Mouse (Mus musculus): ENCODE results near the gene Pced1b. TPM values are rescaled to one million over a fixed set of nuclear protein-coding genes. Genes with fewer than 3 reads are reported as not detected.

Pced1b gene
- polyA plus RNA-seq, 1 experiment from 2014 or later = 5.7 TPM

DNA sequence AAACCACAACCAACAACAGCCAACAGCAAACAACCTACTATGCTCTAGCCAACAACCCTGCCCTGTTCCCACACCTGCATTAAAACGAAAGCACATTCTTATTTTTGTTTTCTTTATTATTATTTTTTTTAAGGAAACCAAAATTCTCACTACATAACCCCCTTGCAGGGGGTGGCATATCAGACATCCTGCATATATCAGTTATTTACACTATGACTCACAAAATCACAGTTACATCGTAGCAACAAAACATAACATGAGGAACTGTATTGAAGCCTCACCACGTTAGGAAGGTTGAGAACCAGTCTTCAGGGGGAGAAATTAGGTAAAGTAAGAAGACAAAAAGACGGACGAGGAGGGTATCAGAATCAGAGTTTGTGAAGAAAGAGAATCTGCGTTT, 159.2 kb downstream of the Pced1b start:
- ATAC-seq (replicated peaks; ENCODE audit: low FRiP score, low TSS enrichment, low read depth) (no peak), DNase-seq (ENCODE audit: low spot score) (no peak)
- 85% methylated on average over 6 of the region's 6 CpGs for WGBS
- no peaks in the 10 kb centered on the region for H3K36me3 ChIP-seq (ENCODE audit: control insufficient read depth, insufficient read depth, low read length)
- H3K9me3 ChIP-seq (ENCODE audit: control insufficient read depth, low read length) = no peaks in the 10 kb centered on the region
- H3K4me1 ChIP-seq (replicated peaks; ENCODE audit: control insufficient read depth, insufficient read depth, low read length) = 0 out of 2 replicates have a peak, but pooled peaks cover 2% of the 10 kb centered on the region
- H3K27me3 ChIP-seq (replicated peaks; ENCODE audit: control insufficient read depth, insufficient read depth, low read length) = no peaks in the 10 kb centered on the region
- no peak overlapping the region for H3K4me2 ChIP-seq (ENCODE audit: low read length)
- H3K4me3 ChIP-seq (ENCODE audit: low read depth, low read length) = no peak overlapping the region
- H3K9ac ChIP-seq (ENCODE audit: low read length) = no peak overlapping the region
- no peak overlapping the region for H3K27ac ChIP-seq (ENCODE audit: low read depth)

DNA sequence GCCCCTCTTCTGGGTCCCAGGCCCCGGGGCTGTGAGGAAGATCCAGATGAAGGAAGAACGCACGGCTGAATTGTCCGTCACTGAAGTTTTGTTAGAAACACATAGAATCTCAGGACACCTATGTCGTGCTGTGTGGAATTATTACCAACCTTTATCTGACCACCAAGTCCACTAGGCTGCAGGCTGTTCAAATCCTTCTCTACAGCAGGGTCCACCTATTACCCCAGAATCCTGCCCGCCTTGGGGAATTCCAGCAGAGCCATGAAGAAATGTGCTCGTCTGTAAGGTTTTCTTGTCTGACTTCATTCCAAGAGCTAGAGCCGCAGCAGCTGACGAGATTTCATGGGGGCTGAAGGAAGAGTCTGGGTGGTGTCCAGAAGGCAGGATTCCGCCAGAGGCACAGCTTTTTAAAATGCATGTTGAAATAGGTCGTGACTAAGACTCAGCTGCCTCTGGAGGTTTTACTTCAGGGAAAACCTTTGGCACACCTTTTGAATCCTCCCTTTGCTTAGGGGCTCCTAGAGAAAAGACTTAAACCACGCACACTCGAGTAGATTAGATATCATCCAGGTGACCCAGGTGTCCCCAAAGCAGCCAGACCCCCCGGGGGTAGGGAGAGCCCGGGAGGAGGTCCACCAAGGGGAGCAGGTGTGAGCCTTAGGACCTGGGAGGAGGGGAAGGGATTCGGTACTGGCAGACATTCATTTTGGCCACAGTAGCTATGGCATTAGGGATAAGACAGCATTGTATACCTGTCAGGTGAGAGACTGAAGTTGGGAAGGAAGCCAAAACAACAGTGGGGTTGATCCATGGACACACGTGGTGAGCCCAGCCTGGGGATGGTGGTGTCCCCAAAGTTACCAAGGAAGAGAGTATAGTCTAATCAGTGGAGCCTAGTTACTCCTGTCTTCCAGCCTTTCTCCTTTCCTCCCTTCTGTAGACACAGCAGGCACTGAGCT, 160.9 kb downstream of the Pced1b start:
- Histone ChIP-seq H3K4me2 (ENCODE audit: low read length) (no peak overlapping the region), H3K4me1 (replicated peaks; ENCODE audit: control insufficient read depth, insufficient read depth, low read length) (0 out of 2 replicates have a peak, but pooled peaks cover 2% of the 10 kb centered on the region), H3K36me3 (ENCODE audit: control insufficient read depth, insufficient read depth, low read length) (no peaks in the 10 kb centered on the region), H3K9ac (ENCODE audit: low read length) (no peak overlapping the region), H3K27me3 (replicated peaks; ENCODE audit: control insufficient read depth, insufficient read depth, low read length) (no peaks in the 10 kb centered on the region), H3K9me3 (ENCODE audit: control insufficient read depth, low read length) (no peaks in the 10 kb centered on the region), H3K4me3 (ENCODE audit: low read depth, low read length) (no peak overlapping the region), H3K27ac (ENCODE audit: low read depth) (no peak overlapping the region)
- no peak for DNase-seq (ENCODE audit: low spot score)
- ATAC-seq (replicated peaks; ENCODE audit: low FRiP score, low TSS enrichment, low read depth) = no peak
- 55% methylated on average over 17 of the region's 17 CpGs for WGBS

DNA sequence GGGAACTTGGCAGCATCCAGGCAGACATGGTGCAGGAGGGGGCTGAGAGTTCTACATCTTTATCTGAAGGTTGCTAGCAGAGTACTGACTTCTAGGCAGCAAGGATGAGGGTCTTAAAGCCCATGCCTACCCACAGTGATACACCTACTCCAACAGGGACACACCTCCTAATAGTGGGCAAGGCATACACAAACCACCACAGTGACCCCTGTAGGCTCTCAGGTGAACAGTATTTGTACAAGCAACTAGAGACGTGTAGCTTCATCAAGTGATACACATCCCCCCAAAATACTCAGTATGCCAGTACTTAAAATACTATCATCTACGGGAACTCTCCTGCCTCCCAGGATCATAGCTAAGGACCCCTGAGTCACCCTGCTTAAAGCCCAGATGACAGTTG, 164.2 kb downstream of the Pced1b start:
- H3K9me3 ChIP-seq (ENCODE audit: control insufficient read depth, low read length) = 0 out of 2 replicates have a peak, but pooled peaks cover 7% of the 10 kb centered on the region
- ATAC-seq (replicated peaks; ENCODE audit: low FRiP score, low TSS enrichment, low read depth) (no peak), DNase-seq (ENCODE audit: low spot score) (no peak)
- no peaks in the 10 kb centered on the region for H3K36me3 ChIP-seq (ENCODE audit: control insufficient read depth, insufficient read depth, low read length)
- peaks cover 10% of the 10 kb centered on the region; the same call in 1 of the 2 replicates for H3K4me1 ChIP-seq (replicated peaks; ENCODE audit: control insufficient read depth, insufficient read depth, low read length)
- H3K9ac ChIP-seq (ENCODE audit: low read length) = no peak overlapping the region
- no peak overlapping the region for H3K4me2 ChIP-seq (ENCODE audit: low read length)
- H3K4me3 ChIP-seq (ENCODE audit: low read depth, low read length) = no peak overlapping the region
- WGBS = 89% methylated on average over 2 of the region's 2 CpGs
- no peaks in the 10 kb centered on the region for H3K27me3 ChIP-seq (replicated peaks; ENCODE audit: control insufficient read depth, insufficient read depth, low read length)
- no peak overlapping the region for H3K27ac ChIP-seq (ENCODE audit: low read depth)

DNA sequence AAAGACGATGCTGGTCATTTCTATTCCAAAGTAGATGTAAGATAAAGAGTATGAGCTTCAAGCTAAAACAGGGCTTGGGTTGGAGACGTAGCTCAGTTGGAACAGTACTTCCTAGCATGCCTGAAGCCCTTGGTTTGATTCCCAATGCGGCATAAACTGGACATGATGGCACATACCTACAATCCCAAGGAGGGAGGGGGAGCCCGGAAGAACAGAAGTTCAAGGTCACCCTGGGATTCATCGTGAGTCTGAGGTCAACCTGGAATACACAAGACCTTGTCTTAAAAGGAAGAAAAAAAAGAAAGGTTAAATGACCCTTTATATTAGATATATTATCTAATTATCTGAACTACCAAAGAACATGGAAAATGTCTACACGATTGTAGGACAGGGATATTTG, 164.8 kb downstream of the Pced1b start:
- Histone ChIP-seq H3K9ac (ENCODE audit: low read length) (no peak overlapping the region), H3K4me3 (ENCODE audit: low read depth, low read length) (no peak overlapping the region), H3K36me3 (ENCODE audit: control insufficient read depth, insufficient read depth, low read length) (no peaks in the 10 kb centered on the region), H3K4me2 (ENCODE audit: low read length) (no peak overlapping the region), H3K4me1 (replicated peaks; ENCODE audit: control insufficient read depth, insufficient read depth, low read length) (peaks cover 10% of the 10 kb centered on the region; the same call in 1 of the 2 replicates), H3K27me3 (replicated peaks; ENCODE audit: control insufficient read depth, insufficient read depth, low read length) (no peaks in the 10 kb centered on the region), H3K9me3 (ENCODE audit: control insufficient read depth, low read length) (0 out of 2 replicates have a peak, but pooled peaks cover 7% of the 10 kb centered on the region), H3K27ac (ENCODE audit: low read depth) (no peak overlapping the region)
- ATAC-seq (replicated peaks; ENCODE audit: low FRiP score, low TSS enrichment, low read depth) (no peak), DNase-seq (ENCODE audit: low spot score) (no peak)
- WGBS = 87% methylated on average over 6 of the region's 6 CpGs

DNA sequence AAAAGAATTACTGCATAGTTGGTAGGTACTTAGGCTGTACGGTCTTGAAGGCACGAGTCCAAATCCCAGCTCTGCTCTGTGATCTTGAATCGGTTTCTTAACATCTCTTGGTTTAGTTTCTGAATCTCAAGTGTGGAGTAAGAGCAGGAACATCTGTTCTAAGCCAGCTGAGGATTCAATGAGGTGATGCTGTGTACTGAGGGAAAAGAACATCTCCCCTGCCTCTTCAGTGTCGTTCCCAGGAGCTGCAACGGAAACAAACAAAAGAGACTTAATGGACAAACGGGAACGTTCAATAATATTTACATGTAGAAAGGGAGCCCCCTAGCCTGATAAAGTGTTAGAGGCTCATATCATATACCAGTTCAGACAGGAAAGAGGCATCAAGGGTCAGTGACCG, 165.4 kb downstream of the Pced1b start:
- Histone ChIP-seq H3K4me2 (ENCODE audit: low read length) (no peak overlapping the region), H3K36me3 (ENCODE audit: control insufficient read depth, insufficient read depth, low read length) (no peaks in the 10 kb centered on the region), H3K9ac (ENCODE audit: low read length) (no peak overlapping the region), H3K27ac (ENCODE audit: low read depth) (no peak overlapping the region), H3K4me1 (replicated peaks; ENCODE audit: control insufficient read depth, insufficient read depth, low read length) (peaks cover 10% of the 10 kb centered on the region; the same call in 1 of the 2 replicates), H3K4me3 (ENCODE audit: low read depth, low read length) (no peak overlapping the region), H3K27me3 (replicated peaks; ENCODE audit: control insufficient read depth, insufficient read depth, low read length) (no peaks in the 10 kb centered on the region), H3K9me3 (ENCODE audit: control insufficient read depth, low read length) (0 out of 2 replicates have a peak, but pooled peaks cover 7% of the 10 kb centered on the region)
- ATAC-seq (replicated peaks; ENCODE audit: low FRiP score, low TSS enrichment, low read depth) (no peak), DNase-seq (ENCODE audit: low spot score) (no peak)
- WGBS = 83% methylated on average over 8 of the region's 8 CpGs

DNA sequence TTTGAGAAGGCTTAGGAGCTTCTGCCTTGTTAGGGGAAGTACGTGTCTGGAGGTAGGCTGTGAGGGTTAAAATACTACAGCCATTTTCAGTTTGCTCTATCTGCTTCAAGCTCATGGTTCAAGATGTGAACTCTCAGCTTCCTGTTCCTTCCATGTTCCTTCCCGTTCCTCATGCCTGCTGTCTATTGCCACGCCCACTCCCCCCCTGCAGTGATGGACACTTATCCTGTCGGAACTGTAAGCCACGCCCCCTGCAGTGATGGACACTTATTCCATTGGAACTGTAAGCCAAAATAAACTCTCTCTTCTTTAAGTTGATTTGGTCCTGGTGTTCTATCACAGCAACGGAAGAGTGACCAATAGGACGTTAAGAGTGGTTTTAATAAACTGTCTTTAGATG, 166.0 kb downstream of the Pced1b start:
- no peak overlapping the region for H3K9ac ChIP-seq (ENCODE audit: low read length)
- 90% methylated on average over 7 of the region's 7 CpGs for WGBS
- ATAC-seq (replicated peaks; ENCODE audit: low FRiP score, low TSS enrichment, low read depth) (no peak), DNase-seq (ENCODE audit: low spot score) (no peak)
- no peaks in the 10 kb centered on the region for H3K36me3 ChIP-seq (ENCODE audit: control insufficient read depth, insufficient read depth, low read length)
- H3K4me1 ChIP-seq (replicated peaks; ENCODE audit: control insufficient read depth, insufficient read depth, low read length) = peaks cover 8% of the 10 kb centered on the region; the same call in 1 of the 2 replicates
- no peak overlapping the region for H3K4me2 ChIP-seq (ENCODE audit: low read length)
- H3K9me3 ChIP-seq (ENCODE audit: control insufficient read depth, low read length) = 0 out of 2 replicates have a peak, but pooled peaks cover 7% of the 10 kb centered on the region
- H3K27me3 ChIP-seq (replicated peaks; ENCODE audit: control insufficient read depth, insufficient read depth, low read length) = no peaks in the 10 kb centered on the region
- no peak overlapping the region for H3K4me3 ChIP-seq (ENCODE audit: low read depth, low read length)
- no peak overlapping the region for H3K27ac ChIP-seq (ENCODE audit: low read depth)

DNA sequence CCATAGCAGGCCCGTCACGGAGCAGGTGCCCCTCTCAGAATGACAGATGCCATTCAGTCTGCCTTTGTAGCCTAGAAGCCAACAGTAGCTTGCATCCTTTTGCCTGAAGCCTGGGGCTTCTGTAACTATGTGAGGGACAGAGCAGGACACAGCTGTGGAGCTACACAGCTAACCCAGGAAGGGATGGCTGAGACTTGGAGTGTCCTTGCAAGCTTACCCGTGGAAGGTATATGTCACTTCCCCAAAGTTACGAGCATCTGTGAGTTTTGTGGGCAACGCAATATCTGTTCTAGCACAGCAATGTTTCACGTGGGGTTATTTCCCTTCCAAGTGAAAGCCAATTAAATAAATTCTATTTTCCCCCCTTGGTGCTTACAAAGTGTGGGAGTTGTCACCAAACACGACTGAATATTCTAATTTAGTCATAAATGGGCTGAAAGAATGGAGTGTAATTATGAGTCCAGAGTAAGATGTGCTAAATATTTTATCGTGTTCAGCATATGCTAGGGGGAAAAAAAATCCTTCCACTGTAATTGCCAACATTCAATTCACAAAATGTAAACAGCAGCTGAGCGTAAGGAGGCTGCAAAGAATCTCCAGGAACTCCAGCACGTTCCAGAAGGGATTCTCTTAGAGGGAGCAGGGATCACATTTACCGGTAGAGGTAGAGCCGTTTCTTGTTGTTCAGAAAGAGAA, 168.0 kb downstream of the Pced1b start:
- WGBS = 61% methylated on average over 12 of the region's 12 CpGs
- Histone ChIP-seq H3K9ac (ENCODE audit: low read length) (no peak overlapping the region), H3K4me1 (replicated peaks; ENCODE audit: control insufficient read depth, insufficient read depth, low read length) (peaks cover 7% of the 10 kb centered on the region; the same call in 1 of the 2 replicates), H3K4me2 (ENCODE audit: low read length) (no peak overlapping the region), H3K4me3 (ENCODE audit: low read depth, low read length) (no peak overlapping the region), H3K27ac (ENCODE audit: low read depth) (no peak overlapping the region), H3K36me3 (ENCODE audit: control insufficient read depth, insufficient read depth, low read length) (no peaks in the 10 kb centered on the region), H3K9me3 (ENCODE audit: control insufficient read depth, low read length) (0 out of 2 replicates have a peak, but pooled peaks cover 7% of the 10 kb centered on the region), H3K27me3 (replicated peaks; ENCODE audit: control insufficient read depth, insufficient read depth, low read length) (no peaks in the 10 kb centered on the region)
- DNase-seq (ENCODE audit: low spot score) (no peak), ATAC-seq (replicated peaks; ENCODE audit: low FRiP score, low TSS enrichment, low read depth) (no peak)

DNA sequence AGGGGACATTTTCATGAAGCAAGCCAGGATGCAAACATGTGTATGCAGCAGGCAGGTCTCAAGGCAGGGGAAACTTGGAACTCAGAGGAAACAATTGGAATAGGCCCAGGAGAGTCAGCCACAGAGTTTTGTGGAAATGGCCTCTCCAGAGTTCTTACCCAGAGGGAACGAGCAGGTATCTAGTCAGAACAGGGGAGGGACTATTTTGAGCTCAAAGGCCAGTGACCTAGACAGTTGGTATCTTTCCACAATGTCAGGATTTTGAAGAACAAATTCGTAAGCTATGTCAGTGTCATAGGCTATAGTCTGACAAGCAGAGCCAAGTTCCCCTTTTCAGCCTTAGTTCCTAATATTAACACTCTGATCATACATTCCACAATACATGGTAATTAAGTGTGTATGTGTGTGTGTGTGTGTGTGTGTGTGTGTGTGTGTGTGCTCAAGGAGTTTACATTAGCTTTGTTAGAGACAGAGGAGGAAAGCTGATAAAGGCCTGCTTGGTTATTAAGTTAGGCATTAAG, 168.6 kb downstream of the Pced1b start:
- Histone ChIP-seq H3K4me3 (ENCODE audit: low read depth, low read length) (no peak overlapping the region), H3K9ac (ENCODE audit: low read length) (no peak overlapping the region), H3K9me3 (ENCODE audit: control insufficient read depth, low read length) (0 out of 2 replicates have a peak, but pooled peaks cover 7% of the 10 kb centered on the region), H3K27me3 (replicated peaks; ENCODE audit: control insufficient read depth, insufficient read depth, low read length) (no peaks in the 10 kb centered on the region), H3K36me3 (ENCODE audit: control insufficient read depth, insufficient read depth, low read length) (no peaks in the 10 kb centered on the region), H3K4me2 (ENCODE audit: low read length) (no peak overlapping the region), H3K4me1 (replicated peaks; ENCODE audit: control insufficient read depth, insufficient read depth, low read length) (peaks cover 7% of the 10 kb centered on the region; the same call in 1 of the 2 replicates), H3K27ac (ENCODE audit: low read depth) (no peak overlapping the region)
- WGBS = 58% methylated on average over 2 of the region's 2 CpGs
- ATAC-seq (replicated peaks; ENCODE audit: low FRiP score, low TSS enrichment, low read depth) (no peak), DNase-seq (ENCODE audit: low spot score) (no peak)
